Mouse (Mus musculus): ENCODE measurements at regions not wholly inside any gene's neighbourhood (a gene's known extent, or its start where the extent isn't known, plus 50 kb on each side); places are given as distances from the start of the nearest gene placed in this dataset.

DNA sequence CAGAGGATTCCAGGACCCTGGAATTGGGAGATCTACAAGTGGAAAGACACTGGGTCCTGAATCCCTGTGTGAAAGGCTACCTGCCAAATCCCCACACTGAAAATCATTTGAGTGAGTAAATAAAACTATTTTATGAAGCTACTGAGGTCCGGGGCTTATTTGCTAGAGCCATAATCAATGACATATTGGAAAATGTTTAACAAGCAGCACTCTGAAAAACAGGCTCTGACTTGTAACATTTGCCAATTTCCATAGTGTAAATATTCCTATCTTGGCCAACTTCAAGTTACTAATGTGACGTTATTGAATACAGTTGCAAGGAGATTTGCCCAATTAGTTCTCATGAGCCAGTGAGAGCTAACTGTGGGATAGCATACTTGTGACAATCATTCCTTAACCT is 177.3 kb downstream of the Rdh14 start:
- TF ChIP-seq CTCF (conservative IDR thresholded peaks at IDR 0.05; ENCODE audit: insufficient read depth, insufficient read length, low read depth, low read length): no peak
- TF ChIP-seq POLR2A (IDR thresholded peaks at IDR 0.05; ENCODE audit: low read depth, low read length): no peak
